Mouse (Mus musculus) kidney, embryonic 16.5 days (tissue): ENCODE results near the gene Epn3. TPM values are rescaled to one million over a fixed set of nuclear protein-coding genes. Genes with fewer than 3 reads are reported as not detected.

Experiments
- ATAC-seq: fragments of 200-750 bp; cut with Nextera tagmentation; 2 replicates; pipeline ENCODE4 v1.8.0; 2017; ENCODE audit warnings: moderate TSS enrichment; ENCODE audit not compliant: low FRiP score, low TSS enrichment
- H3K27ac ChIP-seq: fragments of 300-500 bp; sonication (generic); 2 replicates; pipeline ENCODE4 v1.5.1; 2014; ENCODE audit warnings: low read length
- H3K27me3 ChIP-seq: fragments of 300-500 bp; sonication (generic); 2 replicates; pipeline ENCODE4 v1.6.1; 2014; ENCODE audit warnings: low read length, control low read depth, mixed read lengths; ENCODE audit not compliant: insufficient read depth
- H3K36me3 ChIP-seq: fragments of 300-500 bp; sonication (generic); 2 replicates; pipeline ENCODE4 v1.6.1; 2014; ENCODE audit warnings: low read length, control low read depth, mixed read lengths; ENCODE audit not compliant: insufficient read depth
- H3K4me1 ChIP-seq: fragments of 300-500 bp; sonication (generic); 2 replicates; pipeline ENCODE4 v1.6.1; 2014; ENCODE audit warnings: low read length, control low read depth, mixed read lengths; ENCODE audit not compliant: insufficient read depth
- H3K4me2 ChIP-seq: fragments of 300-500 bp; sonication (generic); replicated peaks from 2 replicates; pipeline ENCODE4 v1.6.1; 2014; ENCODE audit warnings: low read depth, low read length
- H3K4me3 ChIP-seq: fragments of 300-500 bp; sonication (generic); 2 replicates; pipeline ENCODE4 v1.5.1; 2014; ENCODE audit warnings: mild to moderate bottlenecking, low read length
- H3K9ac ChIP-seq: fragments of 300-500 bp; sonication (generic); replicated peaks from 2 replicates; pipeline ENCODE4 v1.6.1; 2014; ENCODE audit warnings: low read length
- H3K9me3 ChIP-seq: fragments of 300-500 bp; sonication (generic); 2 replicates; pipeline ENCODE4 v1.6.1; 2016; ENCODE audit warnings: low read length, control low read depth
- WGBS: fragments of 180-500 bp; shearing (Covaris S2); extraction: QIAGEN DNeasy Blood & Tissue Kit; methylation state at CpG from one replicate; pipeline ENCODE4 v1.1.7; 2014; 5-methylcytosine and 5-hydroxymethylcytosine counted together
- polyA plus RNA-seq: library from polyadenylated mRNA; unstranded; fragments of >200 nt; fragmentation: Nextera tagmentation; extraction: Ambion mirVana; gene quantifications from 2 replicates; pipeline ENCODE4 v1.2.1, GENCODE M21; 2015

Gene Epn3
- polyA plus RNA-seq, 1 experiment from 2014 or later = 28.2 TPM

DNA sequence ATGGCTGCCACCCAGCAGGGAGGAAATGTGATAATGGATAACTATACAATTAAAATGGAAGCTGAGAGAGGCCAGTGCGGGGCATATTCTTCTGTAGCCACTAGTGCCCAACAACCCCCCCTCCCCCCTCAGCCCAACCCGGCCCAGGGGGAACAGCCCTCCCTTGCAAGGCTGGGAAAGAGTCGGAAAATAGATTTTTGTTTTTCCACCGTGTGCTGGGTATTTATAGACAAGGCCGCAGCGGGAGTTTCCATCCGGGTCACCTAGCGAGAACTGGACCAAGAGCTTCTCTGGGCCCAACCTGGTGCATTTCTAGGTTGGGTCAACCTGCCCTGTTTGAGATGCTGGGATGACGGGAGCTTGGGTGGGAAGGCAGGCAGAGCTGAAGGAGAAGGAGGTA, 58.0 kb downstream of the Epn3 start:
- Histone ChIP-seq H3K4me2 (no peak overlapping the region), H3K27ac (no peak overlapping the region), H3K36me3 (0 out of 2 replicates have a peak, but pooled peaks cover 2% of the 10 kb centered on the region), H3K9ac (no peak overlapping the region), H3K9me3 (no peaks in the 10 kb centered on the region), H3K4me1 (peaks cover 50% of the 10 kb centered on the region), H3K4me3 (no peak overlapping the region), H3K27me3 (no peaks in the 10 kb centered on the region)
- ATAC-seq = no peak
- WGBS = 54% methylated on average over 9 of the region's 9 CpGs

DNA sequence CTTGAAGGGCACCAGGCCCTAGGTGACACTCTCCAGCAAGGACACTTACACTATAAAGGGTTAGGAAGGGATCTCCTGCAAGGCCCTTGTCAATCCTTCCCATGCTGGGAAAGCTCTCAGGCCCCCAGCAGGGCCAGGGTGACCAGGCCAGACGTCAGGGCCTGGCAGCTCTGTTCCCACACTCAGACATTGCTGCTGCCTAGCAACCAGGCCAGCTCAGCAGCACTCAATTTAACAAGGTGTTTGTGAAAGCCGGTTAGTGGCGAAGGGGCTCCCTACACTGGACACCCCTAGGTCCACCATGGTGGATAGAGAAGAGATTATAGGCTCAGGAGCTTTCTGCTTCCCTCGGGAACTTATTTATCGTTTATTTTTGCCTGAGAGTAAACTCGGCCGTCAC, 58.7 kb downstream of the Epn3 start:
- WGBS = 59% methylated on average over 7 of the region's 7 CpGs
- no peaks in the 10 kb centered on the region for H3K27me3 ChIP-seq
- no peak for ATAC-seq

DNA sequence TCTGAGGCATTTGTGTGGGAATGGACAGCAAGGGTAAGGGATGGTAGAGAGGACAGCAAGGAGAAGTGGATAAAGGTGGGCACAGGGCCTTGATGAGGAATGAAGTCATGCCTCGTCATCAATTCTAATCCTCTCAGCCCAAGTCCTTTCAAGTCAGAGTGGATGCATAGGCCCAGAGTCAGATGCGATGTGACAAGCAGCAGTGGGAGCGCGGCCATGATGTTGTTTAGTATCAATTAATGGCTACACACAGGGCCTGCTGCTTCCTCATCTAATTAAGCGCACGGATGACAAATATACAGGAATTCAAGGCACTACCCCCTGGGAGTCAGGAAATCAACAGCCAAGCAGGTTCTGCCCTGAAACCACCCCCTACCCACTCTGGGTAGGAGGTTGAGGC, 59.4 kb downstream of the Epn3 start:
- no peak overlapping the region for H3K27ac ChIP-seq
- no peak overlapping the region for H3K4me3 ChIP-seq
- H3K9ac ChIP-seq = no peak overlapping the region
- H3K4me2 ChIP-seq = no peak overlapping the region
- WGBS = 84% methylated on average over 6 of the region's 6 CpGs
- peaks cover 42% of the 10 kb centered on the region for H3K4me1 ChIP-seq
- no peak for ATAC-seq
- no peaks in the 10 kb centered on the region for H3K9me3 ChIP-seq
- 0 out of 2 replicates have a peak, but pooled peaks cover 2% of the 10 kb centered on the region for H3K36me3 ChIP-seq
- H3K27me3 ChIP-seq = no peaks in the 10 kb centered on the region

More for the DNA sequence above, 58.7 kb downstream of the Epn3 start:
- Histone ChIP-seq H3K36me3 (0 out of 2 replicates have a peak, but pooled peaks cover 2% of the 10 kb centered on the region), H3K9me3 (no peaks in the 10 kb centered on the region), H3K27ac (no peak overlapping the region), H3K4me1 (peaks cover 49% of the 10 kb centered on the region), H3K4me2 (no peak overlapping the region), H3K4me3 (no peak overlapping the region), H3K9ac (no peak overlapping the region)

Other genes starting within 250 kb of the Epn3 start
- not detected in 2 replicates for gene Gm21885, start 218.1 kb downstream of the Epn3 start, polyA plus RNA-seq
- gene Luc7l3, start 178.0 kb downstream of the Epn3 start, polyA plus RNA-seq = 99.5 and 112 TPM in 2 replicates
- gene Ankrd40, start 172.0 kb downstream of the Epn3 start, polyA plus RNA-seq = 11.2 and 11.5 TPM in 2 replicates
- 5.0 and 7.0 TPM in 2 replicates for gene Abcc3, start 107.0 kb downstream of the Epn3 start, polyA plus RNA-seq
- 10.2 and 10.3 TPM in 2 replicates for gene Cacna1g, start 25.8 kb downstream of the Epn3 start, polyA plus RNA-seq
- 0.19 and 0.37 TPM in 2 replicates for gene Spata20, start 13.8 kb downstream of the Epn3 start, polyA plus RNA-seq
- 4.3 and 5.1 TPM in 2 replicates for gene Mycbpap, start 21.8 kb upstream of the Epn3 start, polyA plus RNA-seq
- gene Rsad1, start 49.3 kb upstream of the Epn3 start, polyA plus RNA-seq = 4.3 and 6.1 TPM in 2 replicates
- 0.58 and 0.64 TPM in 2 replicates for gene Chad, start 65.1 kb upstream of the Epn3 start, polyA plus RNA-seq
- 7.9 and 9.1 TPM in 2 replicates for gene Acsf2, start 101.9 kb upstream of the Epn3 start, polyA plus RNA-seq
- gene Lrrc59, start 129.8 kb upstream of the Epn3 start, polyA plus RNA-seq = 211 and 218 TPM in 2 replicates
- gene Mrpl27, start 153.8 kb upstream of the Epn3 start, polyA plus RNA-seq = 141 and 148 TPM in 2 replicates
- 27.8 and 28.4 TPM in 2 replicates for gene Eme1, start 154.0 kb upstream of the Epn3 start, polyA plus RNA-seq
- 20.2 and 22.9 TPM in 2 replicates for gene Xylt2, start 177.5 kb upstream of the Epn3 start, polyA plus RNA-seq
- 0.91 and 1.2 TPM in 2 replicates for gene Gm11541, start 204.5 kb upstream of the Epn3 start, polyA plus RNA-seq
- gene Cdc34b, start 241.8 kb upstream of the Epn3 start, polyA plus RNA-seq = 0.39 and 0.40 TPM in 2 replicates